Mouse (Mus musculus) cerebellum, adult 2 months (tissue): ENCODE data around the gene Lrrc47. TPM values are rescaled to one million over a fixed set of nuclear protein-coding genes. Genes with fewer than 3 reads are reported as not detected.

Experiments used
- DNase-seq, 2 experiments: peaks; one replicate each; pipeline ENCODE4 v3.0.0; 2021
- H3K27ac ChIP-seq: fragments of 200-500 bp; 2 replicates; pipeline ENCODE4 v1.5.1; 2012; ENCODE audit warnings: low read length, control low read depth, inconsistent platforms; ENCODE audit not compliant: insufficient read depth
- H3K27me3 ChIP-seq: fragments of 200-500 bp; 2 replicates; pipeline ENCODE4 v1.6.1; 2012; ENCODE audit warnings: inconsistent platforms, mild to moderate bottlenecking, low read length, moderate library complexity; ENCODE audit not compliant: control insufficient read depth, insufficient read depth
- H3K4me1 ChIP-seq: fragments of 200-500 bp; 2 replicates; pipeline ENCODE4 v1.6.1; 2011; ENCODE audit warnings: low read length; ENCODE audit not compliant: control insufficient read depth, insufficient read depth
- H3K4me3 ChIP-seq: fragments of 200-500 bp; replicated peaks from 2 replicates; pipeline ENCODE3; 2011; ENCODE audit warnings: mild to moderate bottlenecking, low read depth, low read length, control low read depth; ENCODE audit not compliant: insufficient read depth
- CTCF ChIP-seq: fragments of 200-500 bp; IDR thresholded peaks from 2 replicates; pipeline ENCODE4 v1.5.1; 2011; ENCODE audit warnings: low read depth, mild to moderate bottlenecking, control low read depth, low read length, moderate library complexity, borderline replicate concordance; ENCODE audit not compliant: insufficient read depth
- POLR2A ChIP-seq: fragments of 200-500 bp; IDR thresholded peaks from 2 replicates; pipeline ENCODE4 v1.6.1; 2011; ENCODE audit warnings: low read length, control low read depth, borderline replicate concordance; ENCODE audit not compliant: insufficient read depth
- WGBS: fragments of 180-500 bp; shearing (Covaris S2); methylation state at CpG from one replicate; pipeline ENCODE4 v1.1.7; 2018; 5-methylcytosine and 5-hydroxymethylcytosine counted together
- polyA plus RNA-seq: library from polyadenylated mRNA; depleted of rRNA; stranded (reverse); fragments of >200 nt; gene quantifications from 2 replicates; pipeline ENCODE4 v1.2.3, GENCODE M21; 2012

Lrrc47 gene
- polyA plus RNA-seq, 1 experiment = 45.0 TPM

- no peaks in the 10 kb centered on the region for H3K4me1 ChIP-seq
- no peak overlapping the region for H3K4me3 ChIP-seq
- DNase-seq = no peak
- H3K27ac ChIP-seq = peak overlapping the region; percentile 37
- H3K27me3 ChIP-seq = no peaks in the 10 kb centered on the region
- 56% methylated on average over 17 of the region's 17 CpGs for WGBS
- no peak for TF ChIP-seq CTCF
- no peak for TF ChIP-seq POLR2A
These were observed 13.4 kb downstream of the Lrrc47 start for GRCm38 (mm10) chr4:154024729-154025521.

- H3K27ac ChIP-seq = peak within 1 kb of the TSS; percentile 29; the same call in 1 of the 2 replicates
- no peaks in the 10 kb centered on the region for H3K4me1 ChIP-seq
- 3% methylated on average over 33 of the region's 33 CpGs for WGBS
- TF ChIP-seq POLR2A = no peak
- TF ChIP-seq CTCF = peak; percentile 49; the same call in 1 of the 2 replicates
- no peaks in the 10 kb centered on the region for H3K27me3 ChIP-seq
- peak; percentile 55 to 58 for DNase-seq
- H3K4me3 ChIP-seq = peak within 1 kb of the TSS; percentile 56
These were observed 14.3 kb downstream of the Lrrc47 start, which contains the start of gene Smim1 for GRCm38 (mm10) chr4:154025641-154026440. TSS of gene Smim1 (minus strand) at chr4:154026230.

GRCm38 (mm10) chr4:154026441-154026761, 14.9 kb downstream of the Lrrc47 start:
- no peak for TF ChIP-seq CTCF
- no peak for TF ChIP-seq POLR2A
- DNase-seq = no peak
- H3K27ac ChIP-seq = no peak overlapping the region
- H3K4me1 ChIP-seq = no peaks in the 10 kb centered on the region
- no peaks in the 10 kb centered on the region for H3K27me3 ChIP-seq
- 30% methylated on average over 2 of the region's 2 CpGs for WGBS
- H3K4me3 ChIP-seq = peak overlapping the region; percentile 56

GRCm38 (mm10) chr4:154028066-154028465, 16.5 kb downstream of the Lrrc47 start:
- TF ChIP-seq POLR2A (no peak), CTCF (no peak)
- H3K4me1 ChIP-seq = no peaks in the 10 kb centered on the region
- H3K27me3 ChIP-seq = no peaks in the 10 kb centered on the region
- WGBS = 53% methylated on average over 7 of the region's 7 CpGs
- H3K4me3 ChIP-seq = no peak overlapping the region
- DNase-seq = no peak
- no peak overlapping the region for H3K27ac ChIP-seq

GRCm38 (mm10) chr4:154028646-154029045, 17.1 kb downstream of the Lrrc47 start:
- Histone ChIP-seq H3K27me3 (no peaks in the 10 kb centered on the region), H3K4me1 (no peaks in the 10 kb centered on the region), H3K4me3 (no peak overlapping the region), H3K27ac (no peak overlapping the region)
- no peak for DNase-seq
- TF ChIP-seq POLR2A = no peak
- TF ChIP-seq CTCF = 0 out of 2 replicates have a peak, but pooled peaks have one; percentile 7

- no peak for DNase-seq
- no peaks in the 10 kb centered on the region for H3K27me3 ChIP-seq
- H3K4me3 ChIP-seq = no peak overlapping the region
- H3K4me1 ChIP-seq = no peaks in the 10 kb centered on the region; the same call in 1 of the 2 replicates
- no peak for TF ChIP-seq CTCF
- TF ChIP-seq POLR2A = no peak
- 48% methylated on average over 3 of the region's 3 CpGs for WGBS
- H3K27ac ChIP-seq = no peak overlapping the region
These were observed 25.6 kb downstream of the Lrrc47 start for GRCm38 (mm10) chr4:154037123-154037522.

GRCm38 (mm10) chr4:154042577-154042976, 31.0 kb downstream of the Lrrc47 start, which contains the start of gene Ccdc27:
TSS of gene Ccdc27 (minus strand) at chr4:154042677.
- DNase-seq = no peak
- H3K4me3 ChIP-seq = no peak within 1 kb of the TSS
- H3K27me3 ChIP-seq = no peaks in the 10 kb centered on the region
- 73% methylated on average over 9 of the region's 9 CpGs for WGBS
- no peak for TF ChIP-seq CTCF
- TF ChIP-seq POLR2A = no peak
- no peaks in the 10 kb centered on the region for H3K4me1 ChIP-seq
- H3K27ac ChIP-seq = no peak within 1 kb of the TSS
